Mouse (Mus musculus) sigmoid colon, adult 10 weeks (tissue): Measurements from ENCODE around the gene Soat2. TPM values are rescaled to one million over a fixed set of nuclear protein-coding genes. Genes with fewer than 3 reads are reported as not detected.

ENCODE experiments used
- polyA plus RNA-seq: library from polyadenylated mRNA; stranded (reverse); fragments of 350-450 nt; fragmentation: Illumina TruSeq; extraction: RNeasy Lipid Tissue Mini Kit (QIAGEN cat#74804); gene quantifications from one replicate; pipeline ENCODE4 v1.2.3, GENCODE M21; 2014; ENCODE audit warnings: low read depth, low replicate concordance

Soat2 gene
- polyA plus RNA-seq: 0.32 TPM

DNA sequence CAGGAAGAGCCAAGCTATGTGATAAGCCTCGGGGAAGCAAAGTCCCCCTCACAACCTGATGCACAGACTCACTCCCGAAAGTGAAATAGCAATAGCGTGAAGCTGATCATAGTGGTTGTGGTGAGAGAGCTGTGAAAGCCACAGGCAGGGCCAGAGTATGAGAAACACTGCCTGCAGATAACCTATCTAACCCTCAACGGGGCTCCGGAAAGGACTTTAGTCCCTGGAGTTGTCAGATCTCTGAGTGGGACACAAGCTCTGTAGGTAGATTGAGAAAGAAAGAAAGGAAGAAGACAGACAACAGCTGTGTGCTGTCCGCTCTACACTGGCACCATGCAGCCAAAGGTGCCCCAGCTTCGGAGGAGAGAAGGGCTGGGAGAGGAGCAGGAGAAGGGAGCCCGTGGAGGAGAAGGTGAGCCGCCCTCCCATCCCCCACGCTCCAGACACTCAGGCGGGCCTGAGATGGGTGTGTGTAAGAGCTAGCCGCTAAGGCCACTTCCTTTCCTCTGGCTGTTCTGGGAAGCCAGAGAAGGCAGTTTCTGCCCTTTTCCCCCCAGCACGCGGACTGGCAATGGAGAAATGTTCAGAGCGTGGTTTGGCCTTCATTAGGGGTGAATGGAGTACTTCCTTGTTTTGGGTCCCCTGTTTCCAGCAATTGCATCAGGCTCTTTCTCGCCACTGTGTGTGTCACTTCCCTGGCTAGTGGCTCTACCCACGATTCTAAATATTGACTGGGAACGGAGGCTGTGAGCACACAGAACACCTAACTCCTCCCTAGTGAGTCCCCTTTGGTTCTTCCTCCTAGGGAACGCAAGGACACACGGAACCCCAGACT, at the start of gene Soat2:
TSS of gene Soat2 (plus strand) at position 226 of the 835 bp plus-strand sequence.

DNA sequence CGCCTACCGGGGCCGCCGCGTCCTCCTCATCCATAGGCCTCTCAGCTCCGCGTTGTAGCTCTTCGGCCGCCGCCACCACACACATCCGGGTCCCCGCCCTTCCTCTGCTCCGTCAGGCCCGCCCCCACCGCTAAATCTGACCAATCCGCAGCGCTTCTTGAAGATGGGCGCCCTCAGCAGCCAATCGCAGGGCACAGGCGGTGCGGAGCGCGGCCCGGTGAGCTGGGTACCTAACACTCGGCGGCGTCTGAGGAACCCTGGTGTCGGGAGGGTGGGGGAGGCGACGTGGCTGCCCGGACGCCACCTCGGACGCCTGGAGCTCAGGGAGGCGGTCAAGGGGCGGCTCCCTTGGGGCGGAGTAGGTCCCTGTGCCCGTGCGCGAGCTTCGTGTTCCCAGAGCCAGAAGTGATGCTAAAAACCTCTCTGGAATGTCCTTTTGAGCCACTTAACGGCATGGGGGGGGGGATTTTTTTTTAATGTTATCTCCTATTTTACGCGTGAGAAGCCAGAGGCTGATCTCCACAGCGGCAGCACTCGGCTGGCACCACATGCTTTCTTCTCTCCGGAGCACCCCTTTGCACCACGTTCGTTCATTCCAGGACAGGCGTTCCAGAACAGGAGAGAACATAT, 14.1 kb upstream of the Soat2 start, which contains the start of gene Spryd3:
TSS of gene Spryd3 (minus strand) at position 106 of the 630 bp plus-strand sequence.

DNA sequence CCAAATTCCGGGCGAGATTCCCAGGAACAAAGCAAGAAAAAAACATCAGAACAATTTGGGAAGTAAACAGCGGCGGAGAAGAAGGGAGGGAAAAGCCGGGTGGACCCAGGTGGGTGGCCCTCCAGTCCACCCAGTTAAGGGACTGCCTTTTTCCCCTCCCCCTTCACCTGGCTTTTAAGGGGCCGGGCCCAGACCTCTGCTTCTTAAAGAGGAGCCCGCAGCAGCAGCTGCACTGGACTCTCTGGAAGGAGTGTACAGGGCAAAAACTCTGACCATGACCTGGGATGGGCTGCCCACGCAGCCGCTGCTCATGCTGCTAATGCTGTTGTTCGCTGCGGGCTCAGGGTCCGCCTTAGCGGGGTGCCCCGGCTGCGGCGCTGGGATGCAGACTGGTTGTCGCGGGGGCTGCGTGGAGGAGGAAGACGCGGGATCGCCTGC, 6.0 kb upstream of the Soat2 start, which contains the start of gene Igfbp6:
TSS of gene Igfbp6 (plus strand) at position 89 of the 438 bp plus-strand sequence.

DNA sequence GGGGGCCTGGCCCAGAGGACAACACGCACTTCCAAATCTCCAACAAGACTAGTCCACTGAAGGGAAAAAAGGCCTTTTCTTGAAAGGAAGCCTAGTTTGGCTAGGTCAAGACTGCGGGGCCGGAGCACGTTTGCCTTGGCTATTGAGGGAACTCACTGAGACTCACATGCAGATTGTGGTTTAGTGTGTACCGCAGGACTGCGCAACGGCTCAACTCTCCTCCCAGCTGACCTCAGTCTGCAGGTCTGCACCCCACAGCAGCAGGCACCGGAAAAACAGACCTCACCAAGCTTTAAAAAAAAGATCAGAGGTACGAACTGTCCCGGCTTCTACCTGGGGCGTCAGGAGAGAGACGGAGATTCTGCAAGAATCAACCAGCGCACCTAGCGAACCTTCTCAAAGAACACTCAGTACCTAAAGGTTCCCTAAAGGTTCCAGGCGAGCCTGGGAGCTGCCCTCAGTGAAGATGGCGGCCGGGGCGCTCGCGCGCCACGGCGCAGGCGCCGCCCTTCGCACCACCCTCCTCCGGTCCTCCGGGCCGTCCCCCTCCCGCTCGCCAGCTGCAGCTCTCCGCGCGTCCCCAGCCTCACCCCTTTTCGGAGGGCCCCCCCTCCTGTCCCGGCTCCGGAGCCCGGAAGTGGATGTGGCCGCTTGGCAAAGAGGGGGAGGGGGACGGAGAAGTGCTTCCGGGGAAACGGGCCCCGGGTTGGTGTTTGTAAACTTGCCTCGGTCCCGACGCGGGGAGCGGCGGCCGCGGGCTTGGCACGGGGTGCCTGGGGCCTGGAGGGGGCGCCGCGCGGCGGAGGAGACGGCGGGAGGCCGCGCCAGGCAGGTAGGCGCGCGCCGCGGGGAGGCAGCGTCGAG, 52.9 kb downstream of the Soat2 start, which contains the start of gene Zfp740:
TSS of gene Zfp740 (plus strand) at position 279 of the 864 bp plus-strand sequence.

DNA sequence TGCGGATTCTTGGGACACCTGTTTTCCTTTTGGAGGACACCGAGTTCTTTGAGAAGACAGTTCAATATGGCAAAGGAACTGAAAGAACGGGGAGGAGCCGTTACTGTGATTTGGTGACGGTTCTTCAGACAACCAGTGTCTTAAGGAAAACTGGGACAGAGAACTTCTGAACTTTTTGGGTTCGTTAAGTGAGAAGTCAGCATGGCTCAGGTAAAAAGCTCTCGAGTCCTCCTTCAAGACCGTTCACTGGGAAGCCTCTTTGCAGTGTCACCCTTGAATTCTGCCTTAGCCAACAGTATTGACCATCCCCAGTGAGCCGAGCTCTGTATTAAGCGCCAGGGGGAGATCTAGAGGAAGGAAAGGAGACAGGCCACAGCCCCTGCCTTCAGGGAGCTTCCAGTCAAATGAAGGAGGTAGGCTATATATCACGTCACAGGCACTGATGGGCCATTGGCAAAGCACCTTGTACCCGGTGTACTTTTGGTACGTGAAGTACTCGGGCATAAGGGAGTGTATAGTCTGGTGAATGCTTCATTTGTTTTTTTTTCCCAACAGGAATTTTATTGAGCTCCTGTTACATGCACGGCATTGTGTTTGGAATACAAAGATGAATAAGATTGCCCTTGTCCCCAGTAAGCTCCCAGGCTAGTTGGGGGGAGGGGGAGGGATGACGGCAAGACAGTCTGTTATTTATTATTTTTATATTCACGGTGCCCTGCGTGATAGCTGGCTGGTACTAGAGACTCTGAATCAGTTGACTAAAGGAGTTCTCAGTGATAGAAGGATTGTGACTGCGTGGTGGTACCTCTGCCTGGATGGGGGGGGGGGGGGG, 54.6 kb downstream of the Soat2 start, which contains the start of gene Csad:
TSS of gene Csad (minus strand) at position 51 of the 832 bp plus-strand sequence.

Other genes with a start within 250 kb of the Soat2 start
- not detected for gene Krt4, start 225.8 kb upstream of the Soat2 start, polyA plus RNA-seq
- gene Krt79, start 210.2 kb upstream of the Soat2 start, polyA plus RNA-seq: not detected
- gene Krt78, start 196.2 kb upstream of the Soat2 start, polyA plus RNA-seq: not detected
- gene Krt8, start 146.0 kb upstream of the Soat2 start, polyA plus RNA-seq: 179 TPM
- gene Krt18, start 122.3 kb upstream of the Soat2 start, polyA plus RNA-seq: 14.7 TPM
- 230 TPM for gene Eif4b, start 76.8 kb upstream of the Soat2 start, polyA plus RNA-seq
- 17.3 TPM for gene Tns2, start 50.1 kb upstream of the Soat2 start, polyA plus RNA-seq
- gene Spryd3, start 14.3 kb upstream of the Soat2 start, polyA plus RNA-seq: 1.5 TPM
- gene Igfbp6, start 6.2 kb upstream of the Soat2 start, polyA plus RNA-seq: 0.41 TPM
- 47.3 TPM for gene Zfp740, start 52.7 kb downstream of the Soat2 start, polyA plus RNA-seq
- 18.2 TPM for gene Csad, start 54.2 kb downstream of the Soat2 start, polyA plus RNA-seq
- 0.47 TPM for gene Itgb7, start 81.4 kb downstream of the Soat2 start, polyA plus RNA-seq
- 3.6 TPM for gene Rarg, start 107.0 kb downstream of the Soat2 start, polyA plus RNA-seq
- not detected for gene Gm9918, start 120.0 kb downstream of the Soat2 start, polyA plus RNA-seq
- gene Mfsd5, start 128.9 kb downstream of the Soat2 start, polyA plus RNA-seq: 0.66 TPM
- 0.13 TPM for gene Espl1, start 145.7 kb downstream of the Soat2 start, polyA plus RNA-seq
- 39.0 TPM for gene Pfdn5, start 175.6 kb downstream of the Soat2 start, polyA plus RNA-seq
- 8.4 TPM for gene Myg1, start 181.2 kb downstream of the Soat2 start, polyA plus RNA-seq
- 3.3 TPM for gene Aaas, start 200.2 kb downstream of the Soat2 start, polyA plus RNA-seq
- gene Sp7, start 216.7 kb downstream of the Soat2 start, polyA plus RNA-seq: not detected